Mouse (Mus musculus) ES-E14 (cell line): ENCODE results near the gene Trpm8.

Experiments used
- CHD2 ChIP-seq: IDR thresholded peaks from 2 replicates; pipeline ENCODE4 v1.6.1; 2014; ENCODE audit warnings: mild to moderate bottlenecking, low read depth, low read length, inconsistent platforms
- HCFC1 ChIP-seq: IDR thresholded peaks from 2 replicates; pipeline ENCODE4 v1.6.1; 2012; ENCODE audit warnings: low read length, inconsistent platforms, borderline replicate concordance; ENCODE audit not compliant: insufficient read depth
- ZC3H11A ChIP-seq: IDR thresholded peaks from 2 replicates; pipeline ENCODE4 v1.6.1; 2012; ENCODE audit warnings: low read depth, mild to moderate bottlenecking, inconsistent platforms, low read length, borderline replicate concordance
- ZNF384 ChIP-seq: IDR thresholded peaks from 2 replicates; pipeline ENCODE4 v1.6.1; 2012; ENCODE audit warnings: low read depth, low read length, inconsistent platforms

DNA sequence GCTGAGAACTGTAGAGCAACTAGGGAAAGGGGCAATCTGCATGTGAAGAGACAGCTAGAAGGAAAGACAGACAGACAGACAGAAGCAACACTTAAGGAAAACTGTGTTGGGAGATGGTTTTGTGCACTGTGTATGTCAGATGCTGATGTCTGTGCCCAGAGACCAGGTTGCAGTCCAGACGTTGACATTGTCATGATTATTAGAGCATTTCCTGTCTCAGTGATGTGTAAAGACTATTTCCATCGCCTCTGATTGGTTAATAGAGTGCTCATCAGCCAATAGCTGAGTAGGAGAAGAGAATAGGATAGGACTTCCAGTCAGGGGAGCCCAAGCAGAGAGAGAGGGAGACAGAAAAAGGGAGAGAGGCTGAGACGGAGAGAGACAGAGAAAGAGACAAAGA is 155.1 kb downstream of the Trpm8 start:
- TF ChIP-seq ZC3H11A, result no peak
- no peak for TF ChIP-seq CHD2
- TF ChIP-seq ZNF384, result no peak
- TF ChIP-seq HCFC1, result no peak
